Mouse (Mus musculus): ENCODE measurements around the gene Nol4l.
"Not testable (repeated sequence)": the region's sequence is repeated elsewhere in the genome, so short reads cannot be mapped to it uniquely, and the experiment has no call there.

The Nol4l gene

GRCm38 (mm10) chr2:153512416-153513323, 17.1 kb downstream of the Nol4l start:
- DNase-seq (ENCODE audit: low spot score) = no peak

- DNase-seq (ENCODE audit: low spot score) = no peak
These were observed 18.2 kb downstream of the Nol4l start for GRCm38 (mm10) chr2:153511562-153511961.

- no peak for DNase-seq (ENCODE audit: low spot score)
These were observed 19.6 kb downstream of the Nol4l start for GRCm38 (mm10) chr2:153510136-153510535.

GRCm38 (mm10) chr2:153509211-153510029, 20.4 kb downstream of the Nol4l start:
- DNase-seq (ENCODE audit: low spot score) = peak; percentile 67

GRCm38 (mm10) chr2:153508405-153508804, 21.4 kb downstream of the Nol4l start:
- no peak for DNase-seq (ENCODE audit: low spot score)

GRCm38 (mm10) chr2:153507969-153508368, 21.8 kb downstream of the Nol4l start:
- no peak for DNase-seq (ENCODE audit: low spot score)

GRCm38 (mm10) chr2:153506385-153506784, 23.4 kb downstream of the Nol4l start:
- no peak for DNase-seq (ENCODE audit: low spot score)

- peak; percentile 71 for DNase-seq (ENCODE audit: low spot score)
These were observed 30.6 kb downstream of the Nol4l start for GRCm38 (mm10) chr2:153499154-153499553.

- DNase-seq (ENCODE audit: low spot score) = peak; percentile 66
These were observed 32.9 kb downstream of the Nol4l start for GRCm38 (mm10) chr2:153496898-153497297.

GRCm38 (mm10) chr2:153496301-153496700, 33.5 kb downstream of the Nol4l start:
- no peak for DNase-seq (ENCODE audit: low spot score)

- DNase-seq (ENCODE audit: low spot score) = no peak
These were observed 34.0 kb downstream of the Nol4l start for GRCm38 (mm10) chr2:153495818-153496217.

- not testable (repeated sequence) for DNase-seq (ENCODE audit: low spot score)
These were observed 34.4 kb downstream of the Nol4l start for GRCm38 (mm10) chr2:153495391-153495790.

GRCm38 (mm10) chr2:153494293-153494811, 35.4 kb downstream of the Nol4l start:
- DNase-seq (ENCODE audit: low spot score) = peak; percentile 48

GRCm38 (mm10) chr2:153493781-153494292, 35.9 kb downstream of the Nol4l start:
- DNase-seq (ENCODE audit: low spot score) = peak; percentile 77

- DNase-seq (ENCODE audit: low spot score) = no peak
These were observed 36.4 kb downstream of the Nol4l start for GRCm38 (mm10) chr2:153493393-153493731.

- DNase-seq (ENCODE audit: low spot score) = peak; percentile 80
These were observed 37.0 kb downstream of the Nol4l start, which contains the start of gene 4930404H24Rik for GRCm38 (mm10) chr2:153492573-153493392. Gene 4930404H24Rik, plus strand, starts transcription at chr2:153492790.

- DNase-seq (ENCODE audit: low spot score) = no peak
These were observed 37.6 kb downstream of the Nol4l start for GRCm38 (mm10) chr2:153492179-153492517.

GRCm38 (mm10) chr2:153491512-153492178, 38.1 kb downstream of the Nol4l start:
- DNase-seq (ENCODE audit: low spot score) = no peak

GRCm38 (mm10) chr2:153490940-153491339, 38.8 kb downstream of the Nol4l start:
- no peak for DNase-seq (ENCODE audit: low spot score)

GRCm38 (mm10) chr2:153490116-153490515, 39.7 kb downstream of the Nol4l start:
- DNase-seq (ENCODE audit: low spot score) = no peak

GRCm38 (mm10) chr2:153484071-153484470, 45.7 kb downstream of the Nol4l start:
- DNase-seq (ENCODE audit: low spot score) = no peak
